Mouse (Mus musculus): ENCODE measurements around the gene Ctnnb1. TPM values are rescaled to one million over a fixed set of nuclear protein-coding genes. Genes with fewer than 3 reads are reported as not detected.

The Ctnnb1 gene
- total and polyA plus RNA-seq, 3 experiments, result 197 to 383 (median 290) TPM

DNA sequence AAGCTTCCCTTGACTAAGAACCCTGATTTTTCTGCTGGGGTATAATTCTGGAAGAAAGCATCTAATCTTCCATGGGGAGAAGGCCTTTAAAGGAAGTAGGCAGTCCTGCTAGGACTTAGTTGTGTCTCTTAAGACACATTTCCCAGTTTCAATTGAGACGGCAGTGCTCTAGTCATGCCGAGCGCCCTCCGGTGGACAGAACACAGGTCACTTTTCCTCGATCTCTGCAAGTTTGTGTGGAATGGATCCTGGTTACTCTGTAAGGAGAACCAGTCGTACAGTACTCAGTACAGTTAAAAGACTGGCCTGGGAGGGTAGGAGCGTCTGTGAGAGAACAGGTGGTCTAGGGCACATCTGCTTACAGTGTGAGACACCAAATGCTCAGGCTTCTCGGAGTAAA is 7.3 kb downstream of the Ctnnb1 start:
- in situ Hi-C loops (cut with MboI; ENCODE audit: low pct_ligation_motif_present, low pct_unique_long_range_greater_than_20kb, low sequenced_read_pairs), result no loop called here
- DNase-seq (ENCODE audit: extremely low read depth), result peak; percentile 62
- peaks cover 0 to 66% of the 10 kb centered on the region in 2 experiments; a peak in 2 of 4 replicates for H3K4me1 ChIP-seq (ENCODE audit: control insufficient read depth in 1 of 2, insufficient read depth in 2 of 2)
- peak; percentile 59 for TF ChIP-seq SMC3 (IDR thresholded peaks at IDR 0.05; ENCODE audit: low read depth, low read length)
- TF ChIP-seq CTCF (conservative IDR thresholded peaks at IDR 0.05 in 1 of 2, IDR thresholded peaks at IDR 0.05 in 1 of 2; ENCODE audit: low read depth in 2 of 2, low read length in 2 of 2), result peak; percentile 24 to 73; a peak in 2 of 4 replicates
- no peak for TF ChIP-seq TCF12 (IDR thresholded peaks at IDR 0.05; ENCODE audit: low read depth, low read length)
- peak; percentile 32 for TF ChIP-seq RAD21 (IDR thresholded peaks at IDR 0.05; ENCODE audit: low read depth, low read length)
- peak; percentile 54 for TF ChIP-seq IRF4 (IDR thresholded peaks at IDR 0.05; ENCODE audit: low read depth, low read length)
- peak; percentile 67 for TF ChIP-seq SIN3A (IDR thresholded peaks at IDR 0.05; ENCODE audit: low read length)
- no peak for TF ChIP-seq POLR2A (IDR thresholded peaks at IDR 0.05; ENCODE audit: low read depth, low read length)
- TF ChIP-seq MXI1 (IDR thresholded peaks at IDR 0.05; ENCODE audit: low read depth, low read length), result 0 out of 2 replicates have a peak, but pooled peaks have one; percentile 39
- H3K4me2 ChIP-seq (ENCODE audit: insufficient read depth, low read depth, poor library complexity, severe bottlenecking), result peak overlapping the region; percentile 98; the same call in 1 of the 2 replicates
- peaks cover 3 to 43% of the 10 kb centered on the region in 2 experiments for H3K36me3 ChIP-seq (replicated peaks in 1 of 2; ENCODE audit: control insufficient read depth in 1 of 2, insufficient read depth in 1 of 2, low read length in 1 of 2)
- dilution Hi-C loops (cut with MboI; ENCODE audit: extremely low pct_ligation_motif_present, extremely low pct_unique_long_range_greater_than_20kb, low sequenced_read_pairs), result no loop called here
- H3K79me2 ChIP-seq (replicated peaks; ENCODE audit: control insufficient read depth, extremely low read depth, insufficient read depth, poor library complexity, severe bottlenecking), result peaks cover 78% of the 10 kb centered on the region
- H3K4me3 ChIP-seq (replicated peaks in 1 of 3; ENCODE audit: low read depth in 2 of 3, low read length in 2 of 3, poor library complexity in 1 of 3), result peak overlapping the region in 2 of 3 experiments; percentile 81 to 89
- no peak overlapping the region for H3K27ac ChIP-seq (ENCODE audit: insufficient read depth, low read depth)
- H3K27me3 ChIP-seq (replicated peaks), result no peaks in the 10 kb centered on the region
- no peaks in the 10 kb centered on the region for H3K9me3 ChIP-seq (replicated peaks; ENCODE audit: low read length)
- no peak overlapping the region; the same call in 1 of the 2 replicates for H3K9ac ChIP-seq (ENCODE audit: insufficient read depth, low read depth)

DNA sequence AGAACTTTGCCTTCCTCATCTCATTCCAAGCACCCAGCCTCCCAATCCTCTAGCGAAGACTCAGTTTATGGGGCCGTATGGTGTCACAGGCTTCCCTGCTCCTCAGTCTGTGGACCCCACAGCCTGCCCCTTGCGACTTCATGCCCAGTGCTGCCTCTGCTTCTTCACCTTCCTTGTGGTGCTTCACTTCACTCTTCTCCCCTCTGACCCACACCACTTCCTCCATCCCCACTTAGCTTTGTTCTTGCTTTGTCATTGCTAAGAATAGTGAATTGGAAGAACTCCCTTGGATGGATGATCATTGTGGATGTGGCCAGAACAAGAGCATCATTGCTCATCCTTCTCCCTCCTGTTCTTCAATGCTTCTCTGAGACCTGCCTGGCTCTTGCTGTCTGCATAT is 11.8 kb downstream of the Ctnnb1 start:
- H3K9ac ChIP-seq (ENCODE audit: insufficient read depth, low read depth), result no peak overlapping the region
- peaks cover 13 to 99% of the 10 kb centered on the region in 2 experiments for H3K4me1 ChIP-seq (ENCODE audit: control insufficient read depth in 1 of 2, insufficient read depth in 2 of 2)
- DNase-seq (ENCODE audit: extremely low read depth), result no peak
- peaks cover 99% of the 10 kb centered on the region for H3K79me2 ChIP-seq (replicated peaks; ENCODE audit: control insufficient read depth, extremely low read depth, insufficient read depth, poor library complexity, severe bottlenecking)
- in situ Hi-C loops (cut with MboI; ENCODE audit: low pct_ligation_motif_present, low pct_unique_long_range_greater_than_20kb, low sequenced_read_pairs), result no loop called here
- TF ChIP-seq USF2 (conservative IDR thresholded peaks at IDR 0.05; ENCODE audit: low read depth, low read length), result no peak
- TF ChIP-seq HCFC1 (IDR thresholded peaks at IDR 0.05; ENCODE audit: low read depth, low read length), result no peak
- no peak overlapping the region for H3K4me2 ChIP-seq (ENCODE audit: insufficient read depth, low read depth, poor library complexity, severe bottlenecking)
- H3K4me3 ChIP-seq (replicated peaks in 1 of 3; ENCODE audit: low read depth in 2 of 3, low read length in 2 of 3, poor library complexity in 1 of 3), result no peak overlapping the region
- no peaks in the 10 kb centered on the region for H3K9me3 ChIP-seq (replicated peaks; ENCODE audit: low read length)
- dilution Hi-C loops (cut with MboI; ENCODE audit: extremely low pct_ligation_motif_present, extremely low pct_unique_long_range_greater_than_20kb, low sequenced_read_pairs), result no loop called here
- no peak overlapping the region for H3K27ac ChIP-seq (ENCODE audit: insufficient read depth, low read depth)
- peaks cover 3 to 73% of the 10 kb centered on the region in 2 experiments for H3K36me3 ChIP-seq (replicated peaks in 1 of 2; ENCODE audit: control insufficient read depth in 1 of 2, insufficient read depth in 1 of 2, low read length in 1 of 2)
- no peaks in the 10 kb centered on the region for H3K27me3 ChIP-seq (replicated peaks)

DNA sequence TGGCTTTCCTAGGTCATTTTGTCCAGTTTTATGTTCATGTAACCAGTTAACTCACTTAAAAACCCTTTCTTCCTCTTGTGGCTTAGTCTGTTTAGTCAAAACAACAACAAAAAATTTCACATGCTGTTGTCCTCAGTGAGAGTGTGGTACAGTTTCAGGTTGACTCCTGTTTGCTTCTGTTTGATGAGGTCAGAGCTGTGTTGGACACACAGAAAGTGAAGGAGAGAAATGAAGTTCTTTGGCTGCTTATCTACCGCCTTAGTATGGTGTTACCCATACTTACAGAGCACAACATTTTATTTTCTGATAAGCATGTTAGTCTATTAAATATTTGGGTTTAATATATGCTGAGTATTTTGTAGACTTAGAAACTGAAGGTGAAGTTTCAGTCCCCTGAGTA is 14.7 kb downstream of the Ctnnb1 start:
- Histone ChIP-seq H3K9ac (ENCODE audit: insufficient read depth, low read depth) (no peak overlapping the region), H3K9me3 (replicated peaks; ENCODE audit: low read length) (no peaks in the 10 kb centered on the region), H3K36me3 (replicated peaks in 1 of 2; ENCODE audit: control insufficient read depth in 1 of 2, insufficient read depth in 1 of 2, low read length in 1 of 2) (peaks cover 3 to 77% of the 10 kb centered on the region in 2 experiments), H3K4me1 (ENCODE audit: control insufficient read depth in 1 of 2, insufficient read depth in 2 of 2) (peaks cover 13 to 93% of the 10 kb centered on the region in 2 experiments), H3K27ac (ENCODE audit: insufficient read depth, low read depth) (no peak overlapping the region), H3K79me2 (replicated peaks; ENCODE audit: control insufficient read depth, extremely low read depth, insufficient read depth, poor library complexity, severe bottlenecking) (peaks cover 98% of the 10 kb centered on the region), H3K27me3 (replicated peaks) (no peaks in the 10 kb centered on the region), H3K4me3 (replicated peaks in 1 of 3; ENCODE audit: low read depth in 2 of 3, low read length in 2 of 3, poor library complexity in 1 of 3) (no peak overlapping the region), H3K4me2 (ENCODE audit: insufficient read depth, low read depth, poor library complexity, severe bottlenecking) (no peak overlapping the region)
- dilution Hi-C loops (cut with MboI; ENCODE audit: extremely low pct_ligation_motif_present, extremely low pct_unique_long_range_greater_than_20kb, low sequenced_read_pairs), result no loop called here
- in situ Hi-C loops (cut with MboI; ENCODE audit: low pct_ligation_motif_present, low pct_unique_long_range_greater_than_20kb, low sequenced_read_pairs), result no loop called here
- no peak for DNase-seq (ENCODE audit: extremely low read depth)
- TF ChIP-seq JUND (conservative IDR thresholded peaks at IDR 0.05; ENCODE audit: low read depth, low read length) (peak; percentile 43; the same call in 1 of the 2 replicates), EP300 (IDR thresholded peaks at IDR 0.05; ENCODE audit: low read length) (0 out of 2 replicates have a peak, but pooled peaks have one; percentile 19), IRF4 (IDR thresholded peaks at IDR 0.05; ENCODE audit: low read depth, low read length) (peak; percentile 78), TBP (conservative IDR thresholded peaks at IDR 0.05; ENCODE audit: low read depth, low read length) (no peak), PAX5 (IDR thresholded peaks at IDR 0.05; ENCODE audit: low read length) (no peak), BHLHE40 (IDR thresholded peaks at IDR 0.05; ENCODE audit: low read depth, low read length) (peak; percentile 57)
